Mouse (Mus musculus): ENCODE measurements at regions not wholly inside any gene's neighbourhood (a gene's known extent, or its start where the extent isn't known, plus 50 kb on each side); places are given as distances from the start of the nearest gene placed in this dataset.

DNA sequence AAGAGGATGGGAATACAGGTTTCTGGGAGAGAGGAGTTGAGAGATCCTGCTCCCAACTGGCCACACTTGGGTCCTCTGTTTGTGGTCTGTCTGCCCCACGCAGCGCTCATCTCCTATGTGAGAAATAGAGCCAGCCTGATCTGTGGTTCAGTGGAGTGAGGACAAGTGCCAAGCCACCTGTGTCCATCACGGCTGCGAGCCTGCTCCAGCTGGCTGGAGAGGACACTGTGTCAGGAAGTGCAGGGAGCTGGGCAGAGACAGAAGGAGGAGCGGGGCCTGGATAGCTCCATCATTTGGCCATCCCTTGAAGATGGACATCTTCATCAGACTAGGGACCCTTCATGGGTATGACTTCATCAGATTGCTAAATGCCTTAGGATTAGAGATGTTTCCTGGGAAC lies 136.4 kb upstream of the Lrfn2 start:
- DNase-seq, result no peak

DNA sequence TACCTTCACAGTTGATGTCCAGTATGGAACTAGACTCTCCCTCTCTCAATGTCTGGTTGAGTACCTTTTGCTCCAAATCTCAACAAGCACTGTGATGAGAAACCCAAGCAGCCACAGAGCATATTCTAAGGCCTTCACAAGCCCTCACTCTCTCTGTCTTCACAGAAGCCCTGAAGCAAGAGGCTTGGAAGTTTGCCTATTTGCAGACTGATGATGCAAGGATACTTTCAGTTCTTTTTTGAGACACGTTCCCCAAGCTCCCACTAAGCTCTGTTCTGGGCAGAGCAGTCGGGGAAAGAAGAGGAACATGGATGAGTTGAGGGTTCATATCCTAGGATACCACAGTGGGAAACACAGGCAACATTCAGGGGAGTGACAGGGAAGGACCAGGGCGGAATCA lies 134.0 kb upstream of the Lrfn2 start:
- no peak for DNase-seq

DNA sequence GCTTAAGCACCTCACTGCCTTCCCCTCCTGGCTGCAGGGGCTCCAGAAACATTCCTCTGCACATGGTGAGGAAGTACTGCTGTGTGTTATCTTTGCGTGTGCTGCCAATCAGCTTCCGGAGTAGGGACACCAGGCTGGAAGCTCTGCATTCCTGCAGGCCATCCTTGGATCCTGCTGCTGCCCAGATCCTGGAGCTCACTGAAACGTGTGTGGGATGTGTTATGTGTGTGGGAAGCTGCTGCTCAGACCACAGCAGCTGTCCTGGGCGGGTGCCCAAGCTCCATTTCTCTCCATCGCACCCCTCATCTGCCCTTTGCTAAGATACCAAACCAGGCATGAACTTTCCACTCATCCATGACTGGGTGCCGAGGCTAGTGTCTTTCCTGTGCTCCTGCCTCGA lies 129.5 kb upstream of the Lrfn2 start:
- no peak for DNase-seq

DNA sequence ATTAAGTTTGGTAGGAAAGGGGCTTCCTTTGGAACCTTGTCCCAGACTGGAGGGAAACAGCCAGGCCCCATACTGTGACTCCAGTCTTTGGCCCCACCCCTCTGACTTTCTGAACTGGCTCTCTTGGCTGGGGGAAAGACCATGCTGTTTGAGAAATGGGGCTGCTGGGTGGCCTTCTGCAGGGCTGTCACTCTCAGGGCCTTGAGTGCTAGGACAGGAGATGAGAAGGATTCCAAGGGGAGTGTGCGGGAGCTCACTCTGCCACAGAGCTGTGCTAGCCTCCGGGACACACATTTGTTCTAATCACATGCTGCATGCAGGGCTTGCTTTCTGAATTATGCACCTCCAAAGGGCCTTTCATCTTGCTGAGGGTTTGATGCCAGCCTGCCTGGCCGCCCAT lies 124.3 kb upstream of the Lrfn2 start:
- DNase-seq, result no peak

DNA sequence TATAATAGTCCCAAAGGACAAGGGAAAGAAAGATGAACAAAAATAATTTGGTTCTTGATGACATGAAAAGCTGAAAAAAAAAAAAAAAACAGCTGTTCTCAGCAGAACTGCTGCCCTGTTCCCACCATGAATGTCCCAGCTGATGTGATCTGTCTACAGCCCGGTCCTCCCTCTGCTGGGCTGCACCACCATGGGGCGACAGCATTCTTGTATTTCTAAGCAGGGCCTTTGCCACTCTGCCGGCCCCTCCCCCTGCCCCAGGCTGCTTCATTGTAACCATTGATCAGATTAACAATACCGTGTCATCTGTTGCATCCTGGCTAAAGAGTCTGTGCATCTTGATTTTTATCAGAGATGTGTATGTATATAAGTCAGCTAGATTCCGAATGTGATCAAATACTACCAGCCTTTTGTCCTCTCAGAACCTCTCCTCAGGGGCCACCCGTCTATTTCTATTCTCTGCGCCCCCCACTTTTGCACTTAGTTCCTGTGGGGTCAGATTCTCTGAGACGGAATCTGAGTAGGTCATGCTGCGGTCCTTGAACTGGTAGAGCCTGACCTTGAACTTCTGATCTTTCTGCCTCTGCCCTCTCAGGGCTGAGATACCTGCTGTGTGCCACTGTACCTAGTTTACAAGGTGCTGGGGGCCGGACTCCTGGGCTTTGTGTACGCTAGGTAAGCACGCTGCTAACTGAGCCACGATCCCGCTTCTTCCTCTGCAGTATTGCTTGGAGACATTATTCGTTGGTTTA lies 117.2 kb upstream of the Lrfn2 start:
- no peak for DNase-seq

DNA sequence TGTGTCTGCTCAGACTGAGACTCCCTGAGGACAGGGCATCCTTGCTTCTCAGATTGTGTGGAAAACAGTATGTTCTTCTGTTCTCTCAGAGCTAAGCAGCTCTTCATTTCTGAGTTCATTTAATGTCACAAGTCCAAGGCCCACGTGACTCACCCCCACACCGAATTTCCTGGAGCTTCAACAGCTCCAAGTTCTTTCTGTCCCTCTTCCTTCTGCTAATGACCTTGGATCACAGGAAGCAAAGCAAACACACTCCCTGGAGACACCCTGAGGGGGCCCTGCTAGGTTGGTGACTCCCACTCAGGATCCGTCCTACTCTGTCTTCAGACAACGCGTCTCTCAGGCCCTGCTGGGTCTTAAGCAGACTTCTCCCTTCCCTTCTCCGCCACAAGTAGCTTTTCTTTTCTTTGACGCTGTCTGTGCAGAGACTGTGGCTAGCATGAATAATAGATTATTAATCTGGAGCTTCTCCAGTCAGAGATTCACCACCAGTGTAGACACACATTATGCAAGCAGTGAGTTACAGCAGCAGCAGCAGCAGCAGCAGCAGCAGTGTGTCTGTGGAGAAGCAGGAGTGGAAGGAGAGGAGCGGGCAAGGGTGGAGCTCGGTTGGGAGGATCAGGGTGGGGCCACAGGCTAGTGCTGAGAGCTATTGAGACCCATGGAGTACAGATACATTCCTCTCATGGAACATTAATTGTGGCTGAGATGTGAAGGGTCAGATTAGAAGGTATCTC lies 115.4 kb upstream of the Lrfn2 start:
- DNase-seq, result peak; percentile 9

DNA sequence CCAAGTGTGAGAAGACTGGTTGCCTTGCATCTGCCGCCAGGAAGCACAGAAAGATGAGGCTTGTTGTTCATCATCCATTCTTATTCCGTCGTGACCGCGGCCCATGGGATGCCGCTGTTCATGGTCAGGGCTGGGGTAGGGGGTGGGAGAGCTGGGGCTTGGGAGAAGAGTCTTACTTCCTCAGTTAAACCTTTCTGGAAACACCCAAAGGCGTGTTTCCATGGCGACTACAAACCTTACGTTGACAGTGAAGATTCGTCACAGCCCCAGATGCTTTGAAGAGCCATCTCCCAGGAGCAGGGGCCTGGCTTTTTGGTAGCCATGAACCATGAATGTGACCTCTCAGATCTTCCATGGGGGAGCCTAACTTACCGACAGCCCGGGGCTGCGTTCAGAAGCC lies 114.6 kb upstream of the Lrfn2 start:
- DNase-seq, result no peak

DNA sequence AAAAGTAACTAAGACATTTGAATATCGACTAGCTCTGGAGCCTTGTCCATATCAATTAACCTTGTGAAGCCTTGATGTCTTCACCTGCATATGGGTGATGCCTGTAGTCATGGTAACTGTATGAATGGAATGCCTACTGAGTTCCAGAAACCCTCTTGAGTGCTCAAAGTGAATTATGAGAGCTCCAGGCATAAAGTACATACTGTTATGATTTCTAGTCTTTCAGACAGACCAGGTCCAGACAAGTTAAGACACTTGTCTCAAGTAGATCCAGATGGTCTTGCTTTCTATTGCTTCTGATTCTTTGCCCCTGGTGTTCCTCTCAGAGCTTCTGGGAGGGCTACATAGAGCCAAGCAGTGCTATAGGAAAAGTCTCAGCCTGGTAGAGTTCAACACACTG lies 112.5 kb upstream of the Lrfn2 start:
- peak; percentile 14 for DNase-seq

DNA sequence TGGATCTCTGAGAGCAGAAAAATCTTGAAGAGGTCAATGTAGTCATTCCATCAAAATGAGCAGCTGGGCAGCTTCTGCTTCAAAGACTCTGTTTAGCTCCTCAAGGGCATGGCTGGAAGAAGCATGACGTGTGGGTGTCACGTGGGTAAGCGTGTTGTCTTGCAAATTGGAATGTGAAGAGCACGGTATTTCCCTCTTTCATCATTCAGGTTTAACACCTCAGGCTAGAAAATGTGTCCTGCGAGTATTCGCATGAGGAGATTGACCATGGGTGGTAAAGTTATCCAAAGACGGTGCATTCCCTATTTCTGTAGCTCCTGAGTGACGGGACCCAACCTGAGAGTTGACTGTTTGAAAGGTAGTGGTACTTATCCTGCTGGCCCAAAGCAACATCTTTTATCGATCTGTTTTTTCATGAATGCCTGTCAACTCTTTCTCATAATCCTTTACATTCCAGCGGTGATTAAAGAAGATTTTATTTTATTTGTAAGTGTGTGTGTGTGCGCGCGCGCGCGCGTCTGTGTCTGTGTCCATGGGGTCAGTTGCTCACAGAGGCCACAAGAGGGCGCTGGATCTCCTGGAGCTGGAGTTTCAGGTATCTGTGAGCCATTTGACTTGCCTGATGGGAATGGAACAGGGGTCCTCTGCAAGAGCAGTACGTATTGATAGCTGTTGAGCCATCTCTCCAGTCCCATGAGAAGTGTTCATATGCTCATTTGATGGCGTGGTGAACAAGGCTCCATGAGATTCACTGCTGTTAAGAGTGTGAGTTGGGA lies 109.9 kb upstream of the Lrfn2 start:
- DNase-seq, result no peak

DNA sequence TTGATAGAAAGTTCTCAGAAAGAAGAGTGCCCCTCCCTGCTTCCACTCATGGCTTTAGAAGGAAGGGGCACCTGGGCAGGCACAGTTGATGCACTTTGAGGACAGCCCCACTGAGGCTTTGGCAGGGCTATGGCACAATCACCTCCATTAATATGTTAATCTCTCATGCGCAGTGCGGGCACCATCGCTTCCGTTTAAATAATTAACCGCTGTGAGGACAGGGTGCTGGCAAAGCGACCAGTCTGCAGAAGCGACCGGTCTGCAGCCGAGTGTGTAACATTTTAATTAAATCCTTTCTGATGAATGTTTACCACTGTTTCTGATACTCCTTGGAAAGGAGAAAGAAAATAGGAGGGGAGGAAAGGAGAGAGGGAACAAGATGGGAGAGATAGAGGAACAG lies 108.3 kb upstream of the Lrfn2 start:
- DNase-seq, result no peak

DNA sequence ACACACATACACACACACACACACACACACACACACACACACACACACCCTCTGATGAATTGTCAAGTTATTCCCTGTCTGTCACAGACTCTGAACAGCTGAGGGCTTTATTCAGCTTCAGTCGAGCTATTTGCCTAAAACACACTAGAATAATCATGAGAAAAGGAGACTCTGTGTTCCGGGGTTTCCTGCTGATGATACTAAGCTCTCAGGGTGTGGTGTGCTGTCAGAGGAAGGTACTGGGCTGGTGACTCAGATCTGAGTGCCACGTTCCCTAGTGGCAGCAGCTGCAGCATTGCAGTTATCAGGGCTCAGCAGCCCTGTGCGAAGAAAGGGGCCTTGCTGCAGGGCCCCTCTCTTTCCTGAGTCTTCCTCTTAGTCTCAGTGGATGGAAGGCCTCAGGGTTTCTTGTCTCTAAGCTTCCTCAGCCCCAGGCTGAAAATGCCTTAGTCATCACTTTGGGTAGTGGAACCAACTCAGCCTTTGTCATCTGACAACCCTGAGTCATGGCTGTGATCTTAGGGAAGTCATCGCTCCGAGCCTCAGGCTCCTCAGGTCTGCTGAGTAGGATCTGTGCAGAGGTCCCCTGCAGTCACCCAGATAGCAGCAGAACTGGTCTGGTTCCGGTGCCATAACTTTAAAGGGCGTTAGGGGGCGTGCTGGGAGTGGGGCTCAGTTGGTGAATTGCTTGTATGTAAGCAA lies 106.8 kb upstream of the Lrfn2 start:
- no peak for DNase-seq

DNA sequence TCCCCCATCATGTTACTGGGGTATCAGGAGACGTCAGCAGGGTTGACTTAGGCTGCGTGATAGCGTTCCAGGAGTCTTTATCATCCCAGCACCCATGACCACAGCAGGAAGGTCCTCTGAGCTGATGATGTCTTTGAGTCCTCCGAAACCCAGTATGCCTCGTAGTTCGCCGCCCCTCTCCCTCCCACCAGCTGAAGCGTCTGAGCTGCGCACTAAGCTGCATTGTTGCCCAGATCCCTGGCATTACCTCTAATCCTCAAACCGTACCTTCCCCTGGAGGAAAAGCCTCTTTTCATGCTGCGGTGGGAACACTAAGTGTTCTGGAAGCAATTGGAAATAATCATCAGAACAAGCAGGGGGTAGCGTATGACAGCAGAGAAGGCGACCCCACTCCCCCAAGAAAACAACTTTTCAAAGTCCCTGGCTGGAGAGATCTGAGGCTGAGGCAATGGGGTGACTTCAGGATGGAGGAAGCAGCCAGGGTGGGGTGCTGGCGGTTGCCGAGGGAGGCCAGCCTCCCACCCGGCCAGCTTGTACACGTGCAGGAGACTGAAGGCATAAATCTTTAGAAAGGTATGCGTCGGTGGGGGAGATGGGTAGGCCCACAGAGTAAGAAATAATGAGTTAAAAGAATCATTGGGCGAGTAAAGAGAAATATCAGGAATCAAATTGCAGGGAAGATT lies 93.7 kb upstream of the Lrfn2 start:
- DNase-seq, result no peak

DNA sequence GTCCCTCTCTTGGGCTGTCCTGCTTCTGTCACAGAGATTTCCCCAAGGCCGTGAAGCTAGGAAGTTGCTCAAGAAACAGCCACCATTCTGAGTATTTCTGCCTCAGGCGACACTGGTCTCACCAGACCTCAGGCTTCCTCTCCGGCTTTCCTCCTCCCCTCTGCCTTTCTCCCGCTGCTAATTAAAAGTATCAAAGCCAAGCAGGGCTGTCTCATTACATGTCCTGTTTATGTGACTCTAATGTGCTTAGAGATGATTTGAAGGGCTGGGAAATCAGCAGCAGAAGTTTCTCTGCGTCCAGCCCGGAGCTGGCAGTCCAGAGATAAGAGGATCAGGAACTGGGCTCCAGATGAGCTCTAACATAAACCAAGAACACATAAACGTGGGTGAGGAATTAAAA lies 84.3 kb upstream of the Lrfn2 start:
- no peak for DNase-seq

DNA sequence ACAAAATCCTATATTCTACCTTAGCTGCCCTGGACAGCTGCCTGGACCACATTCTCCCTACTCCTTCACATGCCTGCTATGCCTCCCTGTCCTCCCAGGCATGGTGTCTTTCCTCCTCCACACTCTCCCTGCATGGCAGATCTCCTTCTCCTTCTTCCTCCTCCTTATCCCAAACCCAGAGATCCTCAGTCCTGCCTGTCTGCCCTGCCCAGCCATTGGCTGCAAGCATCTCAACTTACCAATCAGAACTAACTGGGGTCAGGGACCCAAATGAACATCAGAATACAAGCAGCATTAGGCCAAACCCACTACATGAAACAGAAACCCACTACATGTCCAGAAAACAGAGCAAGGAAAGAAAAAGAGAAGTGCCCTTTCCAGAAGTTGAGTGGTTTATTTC lies 81.3 kb upstream of the Lrfn2 start:
- no peak for DNase-seq

DNA sequence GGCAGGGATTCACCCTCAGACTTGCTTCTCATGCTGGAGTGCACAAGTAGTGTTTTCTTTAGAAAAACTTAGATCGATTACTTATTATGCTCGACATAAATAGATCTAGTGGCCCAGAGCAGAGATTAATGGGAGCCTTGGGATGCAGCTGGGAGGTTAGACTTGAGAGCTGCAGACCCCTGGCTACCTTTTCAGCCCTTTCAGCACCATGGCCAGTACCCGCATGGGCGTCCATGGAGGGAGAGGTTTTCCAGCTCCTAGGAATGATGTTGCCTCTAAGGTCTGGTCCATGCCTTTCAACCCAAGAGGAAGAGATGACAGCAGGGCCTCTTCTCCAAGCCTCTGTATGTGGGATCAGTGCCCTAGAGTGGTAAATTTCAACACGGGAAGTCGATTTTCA lies 73.3 kb upstream of the Lrfn2 start:
- no peak for DNase-seq

DNA sequence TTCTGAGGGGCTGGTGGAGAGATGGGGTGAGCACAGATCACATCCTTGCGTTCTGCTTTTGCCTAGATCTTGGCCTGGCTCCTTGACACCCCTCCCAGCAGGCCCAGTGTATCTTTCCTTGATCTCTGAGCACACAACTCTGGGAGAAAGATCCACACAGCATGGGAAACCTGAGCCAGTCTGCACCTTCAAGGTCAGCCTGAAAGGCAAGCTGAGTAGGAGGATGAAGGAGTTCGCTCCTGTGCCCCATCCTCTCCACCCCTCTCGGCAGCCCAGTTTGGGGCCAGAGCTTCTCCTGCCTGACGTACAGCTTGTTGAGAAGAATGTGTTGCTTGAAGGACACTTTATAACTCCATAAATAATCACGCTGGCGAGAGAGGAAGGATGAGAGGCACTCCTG lies 61.7 kb upstream of the Lrfn2 start:
- no peak for DNase-seq

DNA sequence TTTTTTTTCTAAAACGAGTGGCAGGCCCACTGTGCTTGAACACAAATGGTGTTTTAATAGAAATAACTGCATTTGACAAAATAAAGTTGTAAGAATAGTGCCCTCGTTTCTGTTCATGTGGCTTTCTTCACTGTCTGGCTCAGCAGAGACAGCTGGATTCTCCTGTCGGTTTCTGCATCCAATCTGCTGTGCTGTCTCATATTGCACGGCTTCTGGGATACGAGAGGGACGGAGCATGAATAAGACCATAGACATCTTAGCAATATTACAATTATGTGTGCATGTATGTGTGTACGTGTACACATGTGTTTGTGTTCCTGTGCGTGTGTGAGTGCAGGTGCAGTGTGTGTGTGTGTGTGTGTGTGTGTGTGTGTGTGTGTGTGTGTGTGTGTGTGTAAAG lies 54.7 kb upstream of the Lrfn2 start:
- no peak for DNase-seq

DNA sequence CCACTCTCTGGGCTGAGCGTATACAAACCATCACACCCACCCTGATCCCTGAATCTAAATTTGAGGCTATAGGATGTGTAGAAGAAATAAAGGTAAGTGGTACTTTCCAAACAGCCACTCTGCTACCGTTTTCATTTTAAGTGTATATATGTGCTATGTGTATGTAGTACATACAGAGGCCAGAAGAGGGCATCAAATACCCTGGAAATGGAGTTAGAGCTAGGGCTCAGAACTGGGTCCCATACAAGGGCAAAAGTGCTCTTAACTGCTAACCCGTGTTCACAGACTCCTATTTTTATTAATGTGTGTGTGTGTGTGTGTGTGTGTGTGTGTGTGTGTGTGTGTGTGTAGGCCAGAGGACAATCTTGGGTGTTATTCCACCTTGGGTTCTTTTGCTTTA lies 51.6 kb upstream of the Lrfn2 start:
- no peak for DNase-seq

DNA sequence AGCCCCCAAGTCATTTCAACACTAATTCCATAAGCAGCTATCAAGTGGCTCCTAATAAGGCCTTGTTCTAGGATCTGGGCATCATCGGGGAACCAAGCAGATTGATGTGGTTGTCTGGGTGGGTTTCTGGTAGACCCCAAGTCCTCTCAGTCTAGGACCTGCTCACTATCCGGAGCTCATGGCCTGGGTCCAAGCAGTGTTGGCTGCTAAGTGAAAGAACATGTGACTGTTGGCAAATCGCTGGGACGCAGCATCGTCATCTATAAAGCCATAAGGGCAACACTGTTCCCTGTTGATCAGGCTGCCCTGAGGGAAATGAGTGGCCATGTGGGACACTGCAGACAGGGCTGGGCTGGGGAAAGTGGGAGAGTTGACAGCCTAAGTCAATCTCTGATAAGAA lies 50.2 kb upstream of the Lrfn2 start:
- no peak for DNase-seq
